Mouse (Mus musculus) megakaryocyte, embryonic 14.5 days (primary cell): ENCODE results near the gene Spsb4. TPM values are rescaled to one million over a fixed set of nuclear protein-coding genes. Genes with fewer than 3 reads are reported as not detected.

Experiments
- H3K27me3 ChIP-seq: replicated peaks from 2 replicates; pipeline ENCODE3; 2012; ENCODE audit warnings: inconsistent platforms
- H3K36me3 ChIP-seq: replicated peaks from 2 replicates; pipeline ENCODE3; 2012; ENCODE audit warnings: low read length, inconsistent platforms, mixed read lengths
- H3K4me1 ChIP-seq: 2 replicates; pipeline ENCODE4 v1.6.1; 2012; ENCODE audit warnings: inconsistent platforms
- H3K4me3 ChIP-seq: replicated peaks from 2 replicates; pipeline ENCODE3; 2012; ENCODE audit warnings: moderate library complexity, mild to moderate bottlenecking, inconsistent platforms
- H3K9me3 ChIP-seq: 2 replicates; pipeline ENCODE4 v1.6.1; 2012; ENCODE audit warnings: inconsistent platforms
- FLI1 ChIP-seq: IDR thresholded peaks from 2 replicates; pipeline ENCODE4 v1.6.1; 2012; ENCODE audit warnings: low read length, inconsistent platforms, mixed read lengths
- GATA1 ChIP-seq: IDR thresholded peaks from 3 replicates; pipeline ENCODE4 v1.6.1; 2012; ENCODE audit warnings: mixed read lengths, low read length, inconsistent platforms, borderline replicate concordance
- polyA plus RNA-seq: library from polyadenylated mRNA; stranded (reverse); fragments of >175 nt; gene quantifications from 2 replicates; pipeline ENCODE4 v1.2.3, GENCODE M21; 2012; ENCODE audit warnings: low replicate concordance; ENCODE audit not compliant: insufficient read depth

Gene Spsb4
- polyA plus RNA-seq, 1 experiment = not detected

- no peak overlapping the region for H3K4me3 ChIP-seq
- peaks cover 8% of the 10 kb centered on the region for H3K9me3 ChIP-seq
- 0 out of 2 replicates have a peak, but pooled peaks cover 3% of the 10 kb centered on the region for H3K4me1 ChIP-seq
- H3K36me3 ChIP-seq = no peaks in the 10 kb centered on the region
- peaks cover 8% of the 10 kb centered on the region for H3K27me3 ChIP-seq
- no peak for TF ChIP-seq FLI1
- no peak for TF ChIP-seq GATA1
These were observed 122.0 kb downstream of the Spsb4 start for GRCm38 (mm10) chr9:96896690-96897089.

GRCm38 (mm10) chr9:96893582-96893981 is 125.1 kb downstream of the Spsb4 start:
- H3K4me1 ChIP-seq = peaks cover 14% of the 10 kb centered on the region
- no peaks in the 10 kb centered on the region for H3K36me3 ChIP-seq
- TF ChIP-seq GATA1 (no peak), FLI1 (no peak)
- H3K4me3 ChIP-seq = no peak overlapping the region
- H3K27me3 ChIP-seq = peaks cover 39% of the 10 kb centered on the region
- peaks cover 8% of the 10 kb centered on the region for H3K9me3 ChIP-seq

Other genes starting within 250 kb of the Spsb4 start
- 0.04 TPM in 1 of 2 replicates, not detected in the other for gene Pxylp1, start 126.2 kb downstream of the Spsb4 start, polyA plus RNA-seq
- gene Slc25a36, start 92.3 kb upstream of the Spsb4 start, polyA plus RNA-seq = 1.2 and 2.3 TPM in 2 replicates